Mouse (Mus musculus): Measurements from ENCODE around the gene Prkce. TPM values are rescaled to one million over a fixed set of nuclear protein-coding genes. Genes with fewer than 3 reads are reported as not detected.

Gene Prkce
- polyA plus RNA-seq, 1 experiment, result 9.6 TPM

DNA sequence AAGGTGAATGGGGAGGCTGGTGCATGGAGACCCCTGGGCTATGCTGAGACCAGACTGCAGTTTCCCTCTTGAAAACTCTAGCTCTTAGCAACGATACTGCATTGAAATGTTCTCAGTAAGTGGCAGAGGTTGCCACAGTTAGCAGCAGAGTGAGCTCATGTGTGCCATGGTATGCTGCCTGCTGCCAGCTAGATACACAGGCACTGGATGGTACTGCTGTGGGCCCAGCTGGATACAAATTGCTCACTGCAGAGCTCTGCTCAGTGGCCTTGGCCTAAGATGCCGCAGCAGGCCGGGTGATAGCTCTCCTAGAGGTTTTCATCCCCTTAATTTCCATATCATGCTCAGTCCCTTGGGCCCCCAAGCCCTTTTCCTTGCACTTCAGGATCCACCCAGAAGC, 471.7 kb downstream of the Prkce start:
- no peak overlapping the region for H3K27ac ChIP-seq (ENCODE audit: insufficient read depth, low read length)
- H3K4me1 ChIP-seq (ENCODE audit: control insufficient read depth, insufficient read depth, low read length), result no peaks in the 10 kb centered on the region
- no peak overlapping the region for H3K4me3 ChIP-seq (ENCODE audit: insufficient read depth, low read length)
- TF ChIP-seq POLR2A (IDR thresholded peaks at IDR 0.05; ENCODE audit: low read depth, low read length) (no peak), CTCF (IDR thresholded peaks at IDR 0.05; ENCODE audit: borderline replicate concordance, insufficient read depth, low read length) (no peak)

- TF ChIP-seq CTCF (IDR thresholded peaks at IDR 0.05; ENCODE audit: borderline replicate concordance, insufficient read depth, low read length) (no peak), POLR2A (IDR thresholded peaks at IDR 0.05; ENCODE audit: low read depth, low read length) (no peak)
- Histone ChIP-seq H3K4me1 (ENCODE audit: control insufficient read depth, insufficient read depth, low read length) (no peaks in the 10 kb centered on the region), H3K4me3 (ENCODE audit: insufficient read depth, low read length) (no peak overlapping the region), H3K27ac (ENCODE audit: insufficient read depth, low read length) (no peak overlapping the region)
Observed at GRCm38 (mm10) chr17:86647226-86647625, 479.6 kb downstream of the Prkce start.

- Histone ChIP-seq H3K27ac (ENCODE audit: insufficient read depth, low read length) (no peak overlapping the region), H3K4me3 (ENCODE audit: insufficient read depth, low read length) (no peak overlapping the region), H3K4me1 (ENCODE audit: control insufficient read depth, insufficient read depth, low read length) (no peaks in the 10 kb centered on the region)
- TF ChIP-seq POLR2A (IDR thresholded peaks at IDR 0.05; ENCODE audit: low read depth, low read length) (no peak), CTCF (IDR thresholded peaks at IDR 0.05; ENCODE audit: borderline replicate concordance, insufficient read depth, low read length) (no peak)
Observed at GRCm38 (mm10) chr17:86648856-86649435, 481.4 kb downstream of the Prkce start.

GRCm38 (mm10) chr17:86650241-86650640, 482.7 kb downstream of the Prkce start:
- no peak overlapping the region for H3K27ac ChIP-seq (ENCODE audit: insufficient read depth, low read length)

DNA sequence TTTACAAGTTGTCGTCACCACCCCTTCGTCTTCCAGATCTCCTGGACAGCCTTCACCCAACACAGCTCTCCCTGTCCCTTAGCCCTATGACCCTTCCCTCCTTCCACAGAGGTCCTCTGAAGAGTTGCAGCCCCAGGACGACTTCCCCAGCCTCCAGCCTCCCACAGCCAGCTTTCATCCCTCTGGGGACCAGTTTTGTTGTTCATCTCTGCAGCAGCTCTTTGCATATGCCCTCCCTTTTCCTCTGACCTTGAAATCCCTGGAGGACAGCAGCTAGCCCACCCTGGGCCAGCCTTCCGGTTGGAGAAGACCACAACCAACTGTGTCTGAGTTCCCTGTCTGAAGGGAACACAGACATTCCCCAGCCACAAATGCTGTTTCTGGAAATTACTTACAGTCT, 483.5 kb downstream of the Prkce start:
- Histone ChIP-seq H3K4me3 (ENCODE audit: insufficient read depth, low read length) (no peak overlapping the region), H3K27ac (ENCODE audit: insufficient read depth, low read length) (no peak overlapping the region), H3K4me1 (ENCODE audit: control insufficient read depth, insufficient read depth, low read length) (no peaks in the 10 kb centered on the region)
- TF ChIP-seq POLR2A (IDR thresholded peaks at IDR 0.05; ENCODE audit: low read depth, low read length) (no peak), CTCF (IDR thresholded peaks at IDR 0.05; ENCODE audit: borderline replicate concordance, insufficient read depth, low read length) (no peak)

More at GRCm38 (mm10) chr17:86650241-86650640, 482.7 kb downstream of the Prkce start:
- no peak overlapping the region for H3K4me3 ChIP-seq (ENCODE audit: insufficient read depth, low read length)
- H3K4me1 ChIP-seq (ENCODE audit: control insufficient read depth, insufficient read depth, low read length), result no peaks in the 10 kb centered on the region
- TF ChIP-seq CTCF (IDR thresholded peaks at IDR 0.05; ENCODE audit: borderline replicate concordance, insufficient read depth, low read length) (no peak), POLR2A (IDR thresholded peaks at IDR 0.05; ENCODE audit: low read depth, low read length) (no peak)

- TF ChIP-seq POLR2A (IDR thresholded peaks at IDR 0.05; ENCODE audit: low read depth, low read length) (no peak), CTCF (IDR thresholded peaks at IDR 0.05; ENCODE audit: borderline replicate concordance, insufficient read depth, low read length) (no peak)
- H3K4me3 ChIP-seq (ENCODE audit: insufficient read depth, low read length), result no peak overlapping the region
- H3K27ac ChIP-seq (ENCODE audit: insufficient read depth, low read length), result no peak overlapping the region
Observed at GRCm38 (mm10) chr17:86652751-86653150, 485.2 kb downstream of the Prkce start.

GRCm38 (mm10) chr17:86656369-86656768, 488.8 kb downstream of the Prkce start:
- no peaks in the 10 kb centered on the region for H3K4me1 ChIP-seq (ENCODE audit: control insufficient read depth, insufficient read depth, low read length)
- no peak overlapping the region for H3K27ac ChIP-seq (ENCODE audit: insufficient read depth, low read length)
- H3K4me3 ChIP-seq (ENCODE audit: insufficient read depth, low read length), result no peak overlapping the region
- TF ChIP-seq CTCF (IDR thresholded peaks at IDR 0.05; ENCODE audit: borderline replicate concordance, insufficient read depth, low read length), result no peak
- no peak for TF ChIP-seq POLR2A (IDR thresholded peaks at IDR 0.05; ENCODE audit: low read depth, low read length)

More at GRCm38 (mm10) chr17:86652751-86653150, 485.2 kb downstream of the Prkce start:
- H3K4me1 ChIP-seq (ENCODE audit: control insufficient read depth, insufficient read depth, low read length), result no peaks in the 10 kb centered on the region

GRCm38 (mm10) chr17:86662301-86662700, 494.7 kb downstream of the Prkce start:
- H3K27ac ChIP-seq (ENCODE audit: insufficient read depth, low read length), result no peak overlapping the region
- H3K4me3 ChIP-seq (ENCODE audit: insufficient read depth, low read length), result no peak overlapping the region
- no peak for TF ChIP-seq POLR2A (IDR thresholded peaks at IDR 0.05; ENCODE audit: low read depth, low read length)
- TF ChIP-seq CTCF (IDR thresholded peaks at IDR 0.05; ENCODE audit: borderline replicate concordance, insufficient read depth, low read length), result no peak
- H3K4me1 ChIP-seq (ENCODE audit: control insufficient read depth, insufficient read depth, low read length), result no peaks in the 10 kb centered on the region

GRCm38 (mm10) chr17:86663471-86663870, 495.9 kb downstream of the Prkce start:
- Histone ChIP-seq H3K4me1 (ENCODE audit: control insufficient read depth, insufficient read depth, low read length) (no peaks in the 10 kb centered on the region), H3K27ac (ENCODE audit: insufficient read depth, low read length) (no peak overlapping the region), H3K4me3 (ENCODE audit: insufficient read depth, low read length) (no peak overlapping the region)
- no peak for TF ChIP-seq CTCF (IDR thresholded peaks at IDR 0.05; ENCODE audit: borderline replicate concordance, insufficient read depth, low read length)
- TF ChIP-seq POLR2A (IDR thresholded peaks at IDR 0.05; ENCODE audit: low read depth, low read length), result no peak

DNA sequence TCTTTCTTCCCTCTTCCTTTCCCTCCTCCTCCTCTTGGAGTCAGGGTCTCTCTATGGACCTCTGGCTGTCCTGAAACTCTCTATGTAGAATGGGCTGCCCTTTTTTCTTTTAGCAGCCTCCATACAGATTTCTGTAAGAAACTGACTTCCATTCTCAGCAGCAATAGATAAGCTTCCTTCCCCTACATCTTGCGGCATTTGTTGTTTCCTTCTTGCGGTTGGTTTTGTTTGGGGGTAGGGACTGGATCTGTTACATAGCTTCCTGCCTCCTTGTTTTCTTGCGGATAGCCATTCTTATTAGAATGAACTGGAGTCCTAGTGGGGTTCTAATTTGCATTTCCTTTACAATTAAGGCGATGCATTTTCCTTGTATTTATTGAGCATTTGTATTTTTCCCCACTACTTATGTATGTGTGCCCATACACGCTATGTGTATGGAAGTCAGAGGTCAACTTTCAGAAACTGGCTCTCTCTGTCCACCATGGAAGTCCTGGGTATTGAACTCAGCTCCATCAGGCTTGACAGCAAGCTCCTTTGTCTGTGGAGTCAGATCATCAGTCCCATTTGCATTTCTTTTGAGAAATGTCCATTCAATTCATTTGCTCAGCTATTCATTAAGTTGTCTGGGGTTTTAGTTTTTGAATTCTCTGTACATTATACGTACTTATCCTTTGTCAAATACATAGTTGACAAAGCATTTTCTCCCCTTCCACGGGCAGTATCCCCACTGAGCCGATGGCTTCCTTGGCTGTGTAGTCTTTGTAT, 500.4 kb downstream of the Prkce start:
- Histone ChIP-seq H3K4me3 (ENCODE audit: insufficient read depth, low read length) (no peak overlapping the region), H3K27ac (ENCODE audit: insufficient read depth, low read length) (no peak overlapping the region), H3K4me1 (ENCODE audit: control insufficient read depth, insufficient read depth, low read length) (no peaks in the 10 kb centered on the region)
- TF ChIP-seq POLR2A (IDR thresholded peaks at IDR 0.05; ENCODE audit: low read depth, low read length), result no peak
- no peak for TF ChIP-seq CTCF (IDR thresholded peaks at IDR 0.05; ENCODE audit: borderline replicate concordance, insufficient read depth, low read length)
